Mouse (Mus musculus) heart, embryonic 16.5 days (tissue): ENCODE results near the gene Sema3f. TPM values are rescaled to one million over a fixed set of nuclear protein-coding genes. Genes with fewer than 3 reads are reported as not detected.

ENCODE experiments used
- ATAC-seq: fragments of 200-750 bp; cut with Nextera tagmentation; replicated peaks from 2 replicates; pipeline ENCODE4 v1.8.0; 2017; ENCODE audit warnings: moderate number of reproducible peaks; ENCODE audit not compliant: insufficient read depth, low FRiP score; ENCODE audit errors: extremely low read depth
- H3K27ac ChIP-seq: fragments of 300-500 bp; sonication (generic); 2 replicates; pipeline ENCODE4 v1.5.1; 2014; ENCODE audit warnings: mild to moderate bottlenecking, low read length, control low read depth, moderate library complexity
- H3K27me3 ChIP-seq: fragments of 300-500 bp; sonication (generic); 2 replicates; pipeline ENCODE4 v1.6.1; 2014; ENCODE audit warnings: low read length, mixed read lengths; ENCODE audit not compliant: control insufficient read depth, insufficient read depth
- H3K36me3 ChIP-seq: fragments of 300-500 bp; sonication (generic); 2 replicates; pipeline ENCODE4 v1.6.1; 2014; ENCODE audit not compliant: control insufficient read depth, insufficient read depth
- H3K4me1 ChIP-seq: fragments of 300-500 bp; sonication (generic); 2 replicates; pipeline ENCODE4 v1.6.1; 2014; ENCODE audit warnings: low read length, mixed read lengths; ENCODE audit not compliant: control insufficient read depth, insufficient read depth
- H3K4me2 ChIP-seq: fragments of 300-500 bp; sonication (generic); 2 replicates; pipeline ENCODE4 v1.6.1; 2014; ENCODE audit warnings: low read depth, mild to moderate bottlenecking, control low read depth, low read length
- H3K4me3 ChIP-seq: fragments of 300-500 bp; sonication (generic); 2 replicates; pipeline ENCODE4 v1.5.1; 2014; ENCODE audit warnings: mild to moderate bottlenecking, control low read depth, low read length
- H3K9ac ChIP-seq: fragments of 300-500 bp; sonication (generic); 2 replicates; pipeline ENCODE4 v1.6.1; 2014; ENCODE audit warnings: low read length, control low read depth
- H3K9me3 ChIP-seq: fragments of 300-500 bp; sonication (generic); replicated peaks from 2 replicates; pipeline ENCODE4 v1.6.1; 2016; ENCODE audit warnings: low read length; ENCODE audit not compliant: control insufficient read depth
- WGBS: fragments of 180-500 bp; shearing (Covaris S2); extraction: QIAGEN DNeasy Blood & Tissue Kit; methylation state at CpG from one replicate; pipeline ENCODE4 v1.1.7; 2014; 5-methylcytosine and 5-hydroxymethylcytosine counted together
- polyA plus RNA-seq: library from polyadenylated mRNA; unstranded; fragments of >200 nt; fragmentation: Nextera tagmentation; extraction: Ambion mirVana; gene quantifications from 2 replicates; pipeline ENCODE4 v1.2.1, GENCODE M21; 2015

Gene Sema3f
- polyA plus RNA-seq, 1 experiment from 2014 or later: 3.9 TPM

DNA sequence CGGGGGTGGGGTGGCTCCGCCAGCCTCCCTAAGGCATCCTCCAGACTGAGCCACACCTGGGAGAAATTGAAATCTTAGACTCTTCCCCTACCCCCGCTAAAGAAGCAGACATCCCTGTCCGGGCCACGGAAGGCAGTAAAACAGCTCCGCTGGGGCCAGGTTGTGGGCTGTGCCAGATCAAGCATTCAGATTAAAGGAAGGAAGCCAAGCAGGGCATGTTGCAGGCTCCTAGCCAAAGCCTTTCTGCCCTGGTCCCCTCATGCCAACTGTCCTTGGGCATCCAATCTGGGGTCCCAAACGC, 25.9 kb upstream of the Sema3f start:
- H3K27ac ChIP-seq: no peak overlapping the region
- peaks cover 24% of the 10 kb centered on the region for H3K36me3 ChIP-seq
- H3K9me3 ChIP-seq: no peaks in the 10 kb centered on the region
- no peak overlapping the region for H3K9ac ChIP-seq
- H3K4me3 ChIP-seq: no peak overlapping the region
- 1% methylated on average over 7 of the region's 7 CpGs for WGBS
- peak overlapping the region; percentile 10; the same call in 1 of the 2 replicates for H3K4me2 ChIP-seq
- peaks cover 26% of the 10 kb centered on the region for H3K27me3 ChIP-seq
- ATAC-seq: peak; percentile 32; the same call in 1 of the 2 replicates
- peaks cover 15% of the 10 kb centered on the region for H3K4me1 ChIP-seq

DNA sequence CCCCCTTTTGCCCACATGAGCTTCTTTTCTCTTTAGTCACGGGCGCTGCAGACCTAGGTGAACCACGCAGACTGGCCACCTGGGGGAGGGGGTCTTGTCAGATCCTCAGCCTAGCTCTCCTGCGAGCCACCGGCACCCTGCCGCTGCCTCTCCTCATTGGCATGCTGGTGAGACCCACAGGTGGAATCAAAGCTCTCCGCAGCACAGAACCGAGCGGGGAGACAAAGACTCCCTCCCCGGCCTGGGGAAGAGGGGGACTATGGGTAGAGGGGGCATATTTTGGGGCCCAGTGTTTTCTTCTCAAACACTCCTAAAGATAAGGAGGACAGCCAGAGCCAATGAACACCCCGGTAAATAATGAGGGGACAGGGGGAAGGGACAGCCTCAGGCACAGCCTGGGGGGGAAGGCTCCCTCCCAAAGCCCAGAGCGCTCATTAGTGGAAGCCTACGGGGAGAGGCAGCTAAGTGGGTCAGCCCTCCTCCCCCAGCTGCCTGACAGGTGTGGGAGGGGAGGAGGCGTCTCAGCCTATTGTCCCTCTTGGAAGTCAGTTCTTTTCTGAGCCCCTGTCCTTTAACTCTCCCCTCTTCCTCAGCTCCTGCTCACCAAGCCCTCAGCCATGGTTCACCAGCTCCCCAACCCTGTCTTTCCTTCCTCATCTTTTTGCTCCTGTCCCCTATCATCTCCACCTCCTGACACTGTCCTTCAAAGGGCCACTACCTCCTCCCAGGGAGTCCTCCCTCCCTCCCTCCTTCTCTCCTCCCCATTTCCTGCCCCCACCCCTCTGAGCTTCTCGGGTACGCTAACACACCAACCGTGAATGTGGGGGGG, 25.3 kb upstream of the Sema3f start:
- Histone ChIP-seq H3K4me1 (peaks cover 15% of the 10 kb centered on the region), H3K27ac (no peak overlapping the region), H3K27me3 (peaks cover 26% of the 10 kb centered on the region), H3K9ac (no peak overlapping the region; the same call in 1 of the 2 replicates), H3K4me2 (peak overlapping the region; percentile 10; the same call in 1 of the 2 replicates), H3K9me3 (no peaks in the 10 kb centered on the region), H3K4me3 (no peak overlapping the region), H3K36me3 (peaks cover 18% of the 10 kb centered on the region)
- 11% methylated on average over 16 of the region's 17 CpGs for WGBS
- ATAC-seq: no peak; the same call in 1 of the 2 replicates

DNA sequence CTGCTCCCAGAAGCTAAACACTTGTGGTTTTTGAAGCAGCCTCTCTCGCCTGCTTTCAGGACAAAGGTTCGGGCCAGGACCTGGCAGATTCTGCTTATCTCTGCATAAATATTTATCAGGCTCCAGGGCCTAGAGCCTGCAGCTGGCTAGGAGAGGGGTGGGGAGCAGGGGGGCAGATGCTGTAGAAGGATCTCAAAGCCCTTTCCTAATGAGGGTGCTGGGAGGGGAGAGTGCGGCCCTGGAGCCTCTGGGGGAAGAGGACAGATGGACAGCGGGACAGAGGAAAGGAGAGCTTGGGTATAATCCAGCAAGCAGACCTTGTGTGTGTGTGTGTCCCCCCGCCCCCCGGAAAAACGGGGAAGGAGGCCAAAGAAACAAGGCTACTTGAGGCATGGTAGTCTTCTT, 24.3 kb upstream of the Sema3f start:
- WGBS: 34% methylated on average over 7 of the region's 7 CpGs
- H3K27ac ChIP-seq: no peak overlapping the region
- H3K9ac ChIP-seq: no peak overlapping the region
- peaks cover 26% of the 10 kb centered on the region for H3K27me3 ChIP-seq
- ATAC-seq: no peak
- no peaks in the 10 kb centered on the region for H3K9me3 ChIP-seq
- peaks cover 15% of the 10 kb centered on the region for H3K4me1 ChIP-seq
- no peak overlapping the region for H3K4me3 ChIP-seq
- no peak overlapping the region for H3K4me2 ChIP-seq
- H3K36me3 ChIP-seq: peaks cover 9% of the 10 kb centered on the region

DNA sequence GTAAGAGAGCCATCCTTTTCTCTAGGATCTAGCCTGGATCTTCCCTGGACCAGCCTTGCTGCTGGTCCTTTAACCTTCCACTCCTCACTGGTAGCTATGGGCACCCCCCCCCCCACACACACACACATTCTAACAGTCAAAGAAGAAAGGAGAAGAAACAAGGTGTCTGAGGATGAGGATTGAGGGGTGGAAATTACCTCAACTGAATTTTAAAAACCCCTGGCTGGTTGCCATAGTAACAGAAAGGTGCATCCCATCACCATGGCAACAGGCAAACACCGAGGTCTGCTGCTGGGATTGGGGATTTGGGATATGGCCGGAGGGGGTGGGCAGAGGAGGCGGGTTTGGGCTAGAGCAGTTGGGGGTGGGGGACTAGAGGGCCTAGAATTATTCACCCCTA, 19.4 kb upstream of the Sema3f start:
- no peak overlapping the region for H3K4me2 ChIP-seq
- ATAC-seq: no peak
- H3K36me3 ChIP-seq: no peaks in the 10 kb centered on the region
- peaks cover 9% of the 10 kb centered on the region for H3K27me3 ChIP-seq
- WGBS: 61% methylated on average over 3 of the region's 3 CpGs
- 0 out of 2 replicates have a peak, but pooled peaks cover 3% of the 10 kb centered on the region for H3K4me1 ChIP-seq
- no peak overlapping the region for H3K4me3 ChIP-seq
- no peaks in the 10 kb centered on the region for H3K9me3 ChIP-seq
- no peak overlapping the region for H3K9ac ChIP-seq
- no peak overlapping the region for H3K27ac ChIP-seq

DNA sequence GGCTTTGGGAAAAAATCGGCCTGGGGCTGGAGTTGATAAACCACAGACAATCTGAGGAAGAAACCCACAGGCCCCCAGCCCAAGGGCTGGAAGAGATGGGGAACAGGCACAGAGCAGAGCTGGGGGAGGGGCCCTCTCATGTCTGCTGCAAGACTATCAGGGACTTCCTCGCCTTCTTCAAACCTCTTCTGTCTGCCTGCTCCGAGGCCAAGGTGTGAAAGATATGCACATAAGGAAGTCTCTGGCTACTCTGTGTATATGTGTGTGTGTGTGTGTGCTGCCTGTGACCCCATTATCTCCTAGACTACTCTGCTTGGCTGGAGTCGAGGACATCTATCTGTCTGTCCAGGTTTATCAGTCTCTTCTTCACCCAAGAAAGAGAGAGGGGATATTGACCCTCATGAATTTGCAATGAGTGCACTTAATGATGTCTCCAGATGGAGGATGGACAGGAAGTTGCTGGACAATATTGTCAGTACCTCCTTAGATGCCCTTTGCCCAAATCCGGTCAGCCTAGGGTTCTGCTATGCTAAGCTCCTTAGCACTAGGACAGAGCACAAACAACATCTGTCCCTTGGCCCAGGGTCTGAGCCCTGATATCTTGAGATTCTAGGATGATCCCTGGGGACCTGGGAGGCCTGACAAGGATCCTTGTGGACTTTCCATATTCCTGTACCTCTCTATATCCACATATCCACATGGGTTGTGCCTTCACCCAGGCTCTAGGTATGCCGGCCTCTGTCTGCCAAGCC, 18.8 kb upstream of the Sema3f start:
- ATAC-seq: no peak
- Histone ChIP-seq H3K4me3 (no peak overlapping the region), H3K36me3 (no peaks in the 10 kb centered on the region), H3K27ac (no peak overlapping the region), H3K27me3 (peaks cover 3% of the 10 kb centered on the region), H3K4me1 (peaks cover 7% of the 10 kb centered on the region; the same call in 1 of the 2 replicates), H3K9ac (no peak overlapping the region), H3K9me3 (no peaks in the 10 kb centered on the region), H3K4me2 (no peak overlapping the region)
- WGBS: 53% methylated on average over 6 of the region's 6 CpGs

DNA sequence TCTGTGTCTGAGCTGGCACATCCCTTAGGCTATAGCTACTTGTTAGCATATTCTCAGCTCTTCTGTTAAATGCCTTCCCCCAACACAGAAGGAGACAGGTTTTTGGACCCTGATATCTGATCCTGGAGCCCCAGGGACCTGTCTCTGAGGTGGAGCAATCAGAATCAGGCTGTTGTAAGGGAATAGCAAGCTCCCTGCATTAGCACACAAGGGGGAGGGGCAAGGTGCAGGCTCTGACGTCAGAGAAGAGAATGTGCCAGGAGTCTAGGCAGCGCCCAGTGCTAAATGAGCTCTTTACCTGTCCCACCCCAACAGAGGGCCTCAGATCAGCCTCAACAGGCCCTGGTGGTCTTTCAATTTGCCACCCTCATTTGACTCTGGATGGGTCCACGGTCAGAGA, 16.8 kb upstream of the Sema3f start:
- Histone ChIP-seq H3K9me3 (no peaks in the 10 kb centered on the region), H3K4me3 (no peak overlapping the region), H3K4me2 (no peak overlapping the region), H3K36me3 (no peaks in the 10 kb centered on the region), H3K27me3 (no peaks in the 10 kb centered on the region), H3K4me1 (peaks cover 17% of the 10 kb centered on the region), H3K27ac (no peak overlapping the region), H3K9ac (no peak overlapping the region)
- no peak for ATAC-seq
- WGBS: 57% methylated on average over 3 of the region's 3 CpGs

DNA sequence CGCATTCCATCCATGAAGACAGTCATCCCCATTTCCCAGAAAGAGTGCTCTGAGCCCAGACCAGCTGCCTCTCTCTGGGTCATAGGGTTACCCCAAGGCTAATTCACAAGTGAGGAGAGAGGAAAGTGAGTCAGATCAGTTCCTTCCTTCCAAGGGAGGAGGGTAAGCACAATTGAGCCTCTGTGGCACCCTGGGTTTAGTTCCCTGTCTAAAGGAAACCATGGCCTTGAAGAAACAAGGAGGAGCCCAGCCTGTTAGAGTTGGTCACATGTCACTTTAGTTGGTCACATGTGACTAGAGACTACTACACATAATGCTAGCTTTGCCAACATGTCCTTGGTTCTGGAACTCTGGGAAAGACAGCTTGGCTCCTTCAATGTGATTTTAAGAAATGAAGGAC, 14.5 kb upstream of the Sema3f start:
- peak overlapping the region; percentile 54 for H3K27ac ChIP-seq
- WGBS: 90% methylated on average over 1 of the region's 1 CpGs

DNA sequence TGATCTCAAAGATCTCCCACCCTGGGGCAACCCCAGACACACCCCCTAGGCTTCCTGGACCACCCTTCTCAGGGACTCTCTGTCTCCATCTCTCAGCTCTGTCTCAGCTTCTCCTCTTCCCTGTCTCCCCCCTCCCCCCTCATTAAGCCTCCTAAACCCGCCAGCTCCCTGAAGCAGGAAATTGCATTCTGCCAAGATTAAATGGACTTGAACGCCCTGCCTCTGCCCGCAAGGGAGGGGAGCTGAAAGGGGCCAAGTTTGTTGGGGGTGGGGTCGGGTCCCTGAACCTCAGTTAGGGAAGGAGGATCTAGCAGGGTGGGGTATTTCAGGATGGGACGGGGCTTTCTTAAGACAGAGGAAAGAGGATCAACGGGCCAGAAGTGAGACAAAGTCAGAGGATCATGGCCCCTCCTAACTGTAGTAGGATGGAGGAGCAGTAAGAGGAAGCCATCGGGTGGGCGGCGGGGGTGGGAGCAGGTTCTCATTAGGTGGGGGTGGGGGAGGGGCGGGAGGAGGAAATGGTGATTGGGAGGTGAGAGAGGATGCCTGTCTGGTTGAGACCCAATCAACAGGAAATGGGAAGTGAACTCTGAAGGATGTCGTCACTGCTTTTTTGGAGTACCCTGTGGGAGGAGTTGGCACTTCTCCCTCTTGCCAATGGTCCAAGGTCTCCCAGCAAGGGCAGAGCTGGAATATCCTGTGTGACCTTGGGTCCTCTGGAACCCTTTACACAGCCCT, 13.7 kb upstream of the Sema3f start:
- H3K4me3 ChIP-seq: 0 out of 2 replicates have a peak overlapping the region, but pooled peaks have one; percentile 4
- peak; percentile 43 for ATAC-seq
- H3K27ac ChIP-seq: peak overlapping the region; percentile 61
- no peaks in the 10 kb centered on the region for H3K27me3 ChIP-seq
- H3K4me2 ChIP-seq: peak overlapping the region; percentile 52
- H3K9ac ChIP-seq: peak overlapping the region; percentile 14; the same call in 1 of the 2 replicates
- WGBS: 4% methylated on average over 11 of the region's 11 CpGs
- H3K36me3 ChIP-seq: no peaks in the 10 kb centered on the region
- H3K4me1 ChIP-seq: peaks cover 17% of the 10 kb centered on the region
- no peaks in the 10 kb centered on the region for H3K9me3 ChIP-seq

More for the DNA sequence above, 14.5 kb upstream of the Sema3f start:
- no peak for ATAC-seq
- H3K9ac ChIP-seq: no peak overlapping the region
- H3K4me1 ChIP-seq: peaks cover 17% of the 10 kb centered on the region
- H3K4me2 ChIP-seq: no peak overlapping the region
- H3K4me3 ChIP-seq: no peak overlapping the region
- no peaks in the 10 kb centered on the region for H3K9me3 ChIP-seq
- no peaks in the 10 kb centered on the region for H3K27me3 ChIP-seq
- no peaks in the 10 kb centered on the region for H3K36me3 ChIP-seq
